ENCODE assay signal across 19 mouse cellular contexts in genomic region chr11:61713157-61713855, GRCm38 (mm10). TPM values are rescaled to one million over a fixed set of nuclear protein-coding genes. Genes with fewer than 3 reads are reported as not detected.
DNase-seq lines count a peak whose midpoint lies in the region; ATAC-seq lines count a peak whose summit lies in the region.
"Had no signal": no experiment of that assay in that cellular context is flagged by ENCODE, and none has a peak within 500 bp of the region (broad histone marks: within the 10 kb centered on the region; RNA-seq: fewer than 3 reads in every experiment).

No protein-coding gene starts in this region.

- H3K9ac ChIP-seq in embryonic facial prominence, embryonic 13.5 days: 0 out of 2 replicates have a peak overlapping the region, but pooled peaks have one; percentile 11
- H3K9ac ChIP-seq in midbrain, embryonic 16.5 days (ENCODE audit: low read depth, low read length): 0 out of 2 replicates have a peak overlapping the region, but pooled peaks have one; percentile 22
- no peak overlapping the region for H3K9ac ChIP-seq in midbrain, embryonic 11.5 days (ENCODE audit: low read length)
- H3K9ac ChIP-seq in forebrain, embryonic 16.5 days (replicated peaks; ENCODE audit: low read depth, low read length): no peak overlapping the region
- H3K9ac ChIP-seq: liver, postnatal 0 days had no signal

- WGBS in embryonic facial prominence, embryonic 13.5 days: 59% methylated on average over 15 of the region's 15 CpGs
- 59% methylated on average over 15 of the region's 15 CpGs for WGBS in embryonic facial prominence, embryonic 10.5 days
- WGBS in midbrain, embryonic 16.5 days: 62% methylated on average over 15 of the region's 15 CpGs
- WGBS in midbrain, embryonic 11.5 days: 63% methylated on average over 15 of the region's 15 CpGs
- 61% methylated on average over 15 of the region's 15 CpGs for WGBS in forebrain, embryonic 16.5 days

- H3K9me3 ChIP-seq in embryonic facial prominence, embryonic 13.5 days: no peaks in the 10 kb centered on the region
- no peaks in the 10 kb centered on the region for H3K9me3 ChIP-seq in embryonic facial prominence, embryonic 10.5 days
- H3K9me3 ChIP-seq in midbrain, embryonic 16.5 days (replicated peaks; ENCODE audit: control insufficient read depth, low read length, poor library complexity, severe bottlenecking): no peaks in the 10 kb centered on the region
- H3K9me3 ChIP-seq in midbrain, embryonic 11.5 days (ENCODE audit: control insufficient read depth, low read length): no peaks in the 10 kb centered on the region
- H3K9me3 ChIP-seq in forebrain, embryonic 16.5 days (ENCODE audit: control insufficient read depth, low read length): no peaks in the 10 kb centered on the region
- H3K9me3 ChIP-seq: neural tube, embryonic 13.5 days had no signal

- DNase-seq in embryonic facial prominence, embryonic 10.5 days (ENCODE audit: low spot score): no peak
- no peak for DNase-seq in midbrain, embryonic 11.5 days (ENCODE audit: low spot score, missing footprints)
- DNase-seq in adrenal gland, postnatal 25 days: peak; percentile 49
- peak; percentile 54 for DNase-seq in urinary bladder, postnatal 14 days (ENCODE audit: low spot score)
- no peak for DNase-seq in cerebellum, adult 8-10 months
- DNase-seq: cerebellum, adult 9-10 months; embryo, embryonic 11 days; liver, postnatal 0 days; right cerebral cortex, adult 18-20 months; thymus, adult 18-20 months had no signal

- H3K4me1 ChIP-seq in embryonic facial prominence, embryonic 13.5 days: no peaks in the 10 kb centered on the region; the same call in 1 of the 2 replicates
- H3K4me1 ChIP-seq in embryonic facial prominence, embryonic 10.5 days: peaks cover 17% of the 10 kb centered on the region; the same call in 1 of the 2 replicates
- H3K4me1 ChIP-seq in midbrain, embryonic 16.5 days (ENCODE audit: control insufficient read depth, insufficient read depth, low read length): no peaks in the 10 kb centered on the region
- H3K4me1 ChIP-seq in midbrain, embryonic 11.5 days (ENCODE audit: control insufficient read depth, insufficient read depth, low read length): no peaks in the 10 kb centered on the region
- peaks cover 4% of the 10 kb centered on the region; the same call in 1 of the 2 replicates for H3K4me1 ChIP-seq in forebrain, embryonic 16.5 days (replicated peaks; ENCODE audit: control insufficient read depth, insufficient read depth, low read length)

- no peak overlapping the region for H3K4me2 ChIP-seq in embryonic facial prominence, embryonic 13.5 days
- no peak overlapping the region for H3K4me2 ChIP-seq in midbrain, embryonic 16.5 days (ENCODE audit: low read length)
- no peak overlapping the region for H3K4me2 ChIP-seq in midbrain, embryonic 11.5 days
- no peak overlapping the region for H3K4me2 ChIP-seq in forebrain, embryonic 16.5 days (ENCODE audit: low read length)
- H3K4me2 ChIP-seq: neural tube, embryonic 13.5 days had no signal

- H3K4me3 ChIP-seq in embryonic facial prominence, embryonic 13.5 days: no peak overlapping the region
- no peak overlapping the region for H3K4me3 ChIP-seq in embryonic facial prominence, embryonic 10.5 days
- no peak overlapping the region for H3K4me3 ChIP-seq in midbrain, embryonic 16.5 days (ENCODE audit: low read depth, low read length)
- H3K4me3 ChIP-seq in midbrain, embryonic 11.5 days (ENCODE audit: low read depth, low read length): no peak overlapping the region
- no peak overlapping the region for H3K4me3 ChIP-seq in forebrain, embryonic 16.5 days (replicated peaks; ENCODE audit: low read length)
- H3K4me3 ChIP-seq: erythroblast, embryonic 14.5 days; heart, adult 2 months; neural tube, embryonic 13.5 days had no signal

- H3K36me3 ChIP-seq in embryonic facial prominence, embryonic 13.5 days: no peaks in the 10 kb centered on the region
- no peaks in the 10 kb centered on the region for H3K36me3 ChIP-seq in embryonic facial prominence, embryonic 10.5 days (replicated peaks)
- no peaks in the 10 kb centered on the region for H3K36me3 ChIP-seq in midbrain, embryonic 16.5 days (ENCODE audit: control insufficient read depth, insufficient read depth, low read length)
- no peaks in the 10 kb centered on the region for H3K36me3 ChIP-seq in midbrain, embryonic 11.5 days (ENCODE audit: control insufficient read depth, insufficient read depth, low read length)
- no peaks in the 10 kb centered on the region for H3K36me3 ChIP-seq in forebrain, embryonic 16.5 days (ENCODE audit: control insufficient read depth, insufficient read depth)
- H3K36me3 ChIP-seq: neural tube, embryonic 13.5 days had no signal

- no peak overlapping the region for H3K27ac ChIP-seq in embryonic facial prominence, embryonic 13.5 days
- no peak overlapping the region for H3K27ac ChIP-seq in embryonic facial prominence, embryonic 10.5 days (replicated peaks)
- H3K27ac ChIP-seq in midbrain, embryonic 16.5 days (ENCODE audit: low read length): no peak overlapping the region
- no peak overlapping the region for H3K27ac ChIP-seq in midbrain, embryonic 11.5 days (ENCODE audit: low read depth, low read length)
- H3K27ac ChIP-seq in forebrain, embryonic 16.5 days (ENCODE audit: low read length): no peak overlapping the region
- H3K27ac ChIP-seq: heart, adult 2 months; neural tube, embryonic 13.5 days had no signal

- ATAC-seq in embryonic facial prominence, embryonic 13.5 days (ENCODE audit: insufficient number of reproducible peaks, insufficient read depth, low FRiP score, low TSS enrichment, low read depth): no peak
- ATAC-seq in midbrain, embryonic 16.5 days: no peak
- ATAC-seq in midbrain, embryonic 11.5 days (ENCODE audit: low FRiP score): no peak
- ATAC-seq in forebrain, embryonic 16.5 days: no peak
- ATAC-seq: liver, postnatal 0 days had no signal

- no peaks in the 10 kb centered on the region for H3K27me3 ChIP-seq in embryonic facial prominence, embryonic 13.5 days
- H3K27me3 ChIP-seq in embryonic facial prominence, embryonic 10.5 days (replicated peaks; ENCODE audit: low read depth, poor library complexity, severe bottlenecking): no peaks in the 10 kb centered on the region; the same call in 1 of the 2 replicates
- no peaks in the 10 kb centered on the region for H3K27me3 ChIP-seq in midbrain, embryonic 16.5 days (ENCODE audit: control insufficient read depth, insufficient read depth, low read depth, low read length)
- no peaks in the 10 kb centered on the region for H3K27me3 ChIP-seq in midbrain, embryonic 11.5 days (ENCODE audit: control insufficient read depth, insufficient read depth, low read length)
- no peaks in the 10 kb centered on the region for H3K27me3 ChIP-seq in forebrain, embryonic 16.5 days (replicated peaks; ENCODE audit: control insufficient read depth, insufficient read depth, low read length)
- H3K27me3 ChIP-seq: neural tube, embryonic 13.5 days had no signal

RNA-seq across cellular contexts. Expression of gene Slc5a10, which starts 7.3 kb away (rescaled TPM):
- not detected in 2 replicates for polyA plus RNA-seq in embryonic facial prominence, embryonic 13.5 days (2015; fragmentation: Nextera tagmentation; extraction: Ambion mirVana)
- polyA plus RNA-seq in embryonic facial prominence, embryonic 10.5 days (2016; fragmentation: Nextera tagmentation; extraction: Ambion mirVana): 0.14 TPM in 1 of 2 replicates, not detected in the other
- not detected in 2 replicates for polyA plus RNA-seq in midbrain, embryonic 16.5 days (2015; fragmentation: Nextera tagmentation; extraction: Ambion mirVana)
- polyA plus RNA-seq in midbrain, embryonic 11.5 days (2014; fragmentation: Nextera tagmentation; extraction: Ambion mirVana): not detected in 2 replicates
- not detected in 2 replicates for total RNA-seq in adrenal gland, postnatal 25 days (2021)
- polyA plus RNA-seq in forebrain, embryonic 16.5 days (2015; fragmentation: Nextera tagmentation; extraction: Ambion mirVana): not detected in 2 replicates
- total RNA-seq: heart, adult 2 months; heart, postnatal 36 days; megakaryocyte, adult 5-6 weeks had no signal
- polyA plus RNA-seq: erythroblast, embryonic 14.5 days; heart, adult 2 months; liver, postnatal 0 days; neural tube, embryonic 13.5 days had no signal

RNA-seq across cellular contexts. Expression of gene Fam83g, which starts 29.4 kb away (rescaled TPM):
- 2.8 and 3.9 TPM in 2 replicates for polyA plus RNA-seq in embryonic facial prominence, embryonic 13.5 days (2015; fragmentation: Nextera tagmentation; extraction: Ambion mirVana)
- 2.2 and 2.3 TPM in 2 replicates for polyA plus RNA-seq in embryonic facial prominence, embryonic 10.5 days (2016; fragmentation: Nextera tagmentation; extraction: Ambion mirVana)
- 0.11 and 0.26 TPM in 2 replicates for polyA plus RNA-seq in midbrain, embryonic 16.5 days (2015; fragmentation: Nextera tagmentation; extraction: Ambion mirVana)
- 0.19 and 0.59 TPM in 2 replicates for polyA plus RNA-seq in midbrain, embryonic 11.5 days (2014; fragmentation: Nextera tagmentation; extraction: Ambion mirVana)
- total RNA-seq in adrenal gland, postnatal 25 days (2021): 1.6 and 2.7 TPM in 2 replicates
- polyA plus RNA-seq in forebrain, embryonic 16.5 days (2015; fragmentation: Nextera tagmentation; extraction: Ambion mirVana): 0.36 and 0.46 TPM in 2 replicates
- total RNA-seq: layer of hippocampus, postnatal 25 days; megakaryocyte, adult 5-6 weeks had no signal

RNA-seq across cellular contexts. Expression of gene Prpsap2, which starts 48.6 kb away (rescaled TPM):
- polyA plus RNA-seq in embryonic facial prominence, embryonic 13.5 days (2015; fragmentation: Nextera tagmentation; extraction: Ambion mirVana): 35.0 and 38.1 TPM in 2 replicates
- polyA plus RNA-seq in embryonic facial prominence, embryonic 10.5 days (2016; fragmentation: Nextera tagmentation; extraction: Ambion mirVana): 34.9 and 37.4 TPM in 2 replicates
- polyA plus RNA-seq in midbrain, embryonic 16.5 days (2015; fragmentation: Nextera tagmentation; extraction: Ambion mirVana): 55.3 TPM in 2 replicates
- polyA plus RNA-seq in midbrain, embryonic 11.5 days (2014; fragmentation: Nextera tagmentation; extraction: Ambion mirVana): 51.7 and 55.4 TPM in 2 replicates
- total RNA-seq in adrenal gland, postnatal 25 days (2021): 30.4 and 43.0 TPM in 2 replicates
- 59.3 and 69.4 TPM in 2 replicates for polyA plus RNA-seq in forebrain, embryonic 16.5 days (2015; fragmentation: Nextera tagmentation; extraction: Ambion mirVana)

Comparison
In these comparisons a context has a peak if more than half of its experiments do, and no peak if none do; other contexts are left out.
1. H3K9ac ChIP-seq: peak in embryonic facial prominence, embryonic 13.5 days (single experiment) and midbrain, embryonic 16.5 days (single experiment); none in midbrain, embryonic 11.5 days (single experiment) and forebrain, embryonic 16.5 days (single experiment).
2. DNase-seq: peak in adrenal gland, postnatal 25 days (single experiment) and urinary bladder, postnatal 14 days (single experiment); none in embryonic facial prominence, embryonic 10.5 days (single experiment), midbrain, embryonic 11.5 days (single experiment) and cerebellum, adult 8-10 months (single experiment).